Mouse (Mus musculus) kidney, adult 2 months (tissue): ENCODE data around the gene Dapk1.

Experiments used
- CTCF ChIP-seq: fragments of 200-500 bp; conservative IDR thresholded peaks from 2 replicates; pipeline ENCODE4 v1.5.1; 2011; ENCODE audit warnings: low read depth, mild to moderate bottlenecking, control low read depth, low read length, moderate library complexity, mixed read lengths; ENCODE audit not compliant: insufficient read depth, insufficient read length
- POLR2A ChIP-seq: fragments of 200-500 bp; IDR thresholded peaks from one replicate; pipeline ENCODE4 v1.6.1; 2011; ENCODE audit warnings: low read depth, low read length, control low read depth

DNA sequence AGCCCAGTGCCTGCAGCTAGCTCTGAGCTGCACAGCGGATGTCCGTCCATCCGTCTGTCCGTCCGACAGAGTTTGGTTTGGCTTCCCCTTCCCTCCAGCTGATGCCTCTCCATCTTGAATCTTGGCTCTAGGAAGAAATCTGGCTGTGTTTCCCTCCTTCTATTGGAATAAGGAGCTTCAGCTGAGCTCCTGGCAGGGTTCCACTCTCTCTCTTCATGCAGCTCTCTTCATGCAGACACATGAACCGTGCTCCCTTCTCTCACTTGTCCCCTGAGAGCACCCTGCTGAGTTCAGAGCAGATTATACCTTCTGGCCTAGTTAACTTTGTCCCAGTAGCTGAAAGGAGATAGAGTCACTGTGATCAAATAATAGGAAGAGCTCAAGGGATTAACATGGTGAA lies 83.5 kb downstream of the Dapk1 start:
- TF ChIP-seq CTCF = no peak
- TF ChIP-seq POLR2A = no peak
